Mouse (Mus musculus) G1E (cell line): ENCODE results near the gene Ak5.

Experiments used
- CTCF ChIP-seq: IDR thresholded peaks from 2 replicates; pipeline ENCODE4 v1.5.1; 2012; ENCODE audit warnings: low read depth, low read length, inconsistent platforms, mixed read lengths
- GATA1 ChIP-seq: IDR thresholded peaks from 2 replicates; pipeline ENCODE4 v1.6.1; 2012; ENCODE audit warnings: borderline replicate concordance, low read length, inconsistent platforms, mixed read lengths
- GATA2 ChIP-seq: IDR thresholded peaks from 2 replicates; pipeline ENCODE4 v1.6.1; 2012; ENCODE audit warnings: low read depth, low read length, inconsistent platforms, borderline replicate concordance
- POLR2AphosphoS5 ChIP-seq: IDR thresholded peaks from 2 replicates; pipeline ENCODE4 v1.6.1; 2012; ENCODE audit warnings: low read depth, low read length, inconsistent platforms; ENCODE audit not compliant: insufficient replicate concordance

DNA sequence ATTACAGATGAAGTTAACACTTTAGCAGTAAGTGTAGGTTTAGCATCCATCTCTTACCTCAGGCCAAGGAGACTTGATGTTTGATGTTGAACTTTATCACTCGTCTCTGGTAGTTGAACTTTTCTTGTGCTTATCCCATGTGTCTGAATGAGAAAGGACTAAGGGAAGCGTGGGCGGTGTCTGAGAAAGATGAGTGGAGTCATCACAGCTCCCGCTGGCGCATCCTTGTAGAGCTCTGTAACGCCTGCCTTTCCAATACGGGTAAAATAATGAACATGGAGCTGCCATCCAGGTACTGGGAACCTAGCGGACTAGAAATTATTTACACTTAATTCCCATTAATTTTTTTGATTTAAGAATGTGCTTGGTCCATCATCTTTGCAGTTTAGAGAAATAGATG, 239.2 kb downstream of the Ak5 start:
- TF ChIP-seq POLR2AphosphoS5 (no peak), CTCF (no peak), GATA1 (no peak), GATA2 (no peak)
